Mouse (Mus musculus) heart, embryonic 10.5 days (tissue): ENCODE measurements around the gene Ms4a6b. TPM values are rescaled to one million over a fixed set of nuclear protein-coding genes. Genes with fewer than 3 reads are reported as not detected.
"Not testable (repeated sequence)": the region's sequence is repeated elsewhere in the genome, so short reads cannot be mapped to it uniquely, and the experiment has no call there.

Experiments
- DNase-seq: peaks from one replicate; pipeline ENCODE4 v3.0.0-alpha.2; 2017; ENCODE audit warnings: low spot score
- H3K27ac ChIP-seq: fragments of 300-500 bp; sonication (generic); 2 replicates; pipeline ENCODE4 v1.5.1; 2016; ENCODE audit warnings: mild to moderate bottlenecking
- H3K27me3 ChIP-seq: fragments of 300-500 bp; sonication (generic); 2 replicates; pipeline ENCODE4 v1.6.1; 2016; ENCODE audit warnings: mild to moderate bottlenecking; ENCODE audit not compliant: poor library complexity, insufficient read depth, severe bottlenecking
- H3K36me3 ChIP-seq: fragments of 300-500 bp; sonication (generic); 2 replicates; pipeline ENCODE4 v1.6.1; 2016; ENCODE audit warnings: mild to moderate bottlenecking, moderate library complexity
- H3K4me1 ChIP-seq: fragments of 300-500 bp; sonication (generic); 2 replicates; pipeline ENCODE4 v1.6.1; 2016; ENCODE audit warnings: mild to moderate bottlenecking
- H3K4me3 ChIP-seq: fragments of 300-500 bp; sonication (generic); 2 replicates; pipeline ENCODE4 v1.5.1; 2016; ENCODE audit warnings: mild to moderate bottlenecking, moderate library complexity
- H3K9me3 ChIP-seq: fragments of 300-500 bp; sonication (generic); 2 replicates; pipeline ENCODE4 v1.6.1; 2016; ENCODE audit warnings: mild to moderate bottlenecking, moderate library complexity
- WGBS: fragments of 180-500 bp; shearing (Covaris S2); methylation state at CpG from one replicate; pipeline ENCODE4 v1.1.7; 2016; 5-methylcytosine and 5-hydroxymethylcytosine counted together
- polyA plus RNA-seq: library from polyadenylated mRNA; unstranded; fragments of >200 nt; fragmentation: Nextera tagmentation; extraction: Ambion mirVana; gene quantifications from 2 replicates; pipeline ENCODE4 v1.2.1, GENCODE M21; 2016

The Ms4a6b gene
- polyA plus RNA-seq, 1 experiment from 2014 or later = 0.72 TPM

- H3K27ac ChIP-seq, H3K27me3 ChIP-seq, H3K36me3 ChIP-seq, DNase-seq, H3K4me1 ChIP-seq, H3K9me3 ChIP-seq, H3K4me3 ChIP-seq: not testable (repeated sequence)
- 91% methylated on average over 1 of the region's 1 CpGs for WGBS
Measured at GRCm38 (mm10) chr19:11540166-11540821, 24.0 kb downstream of the Ms4a6b start.

DNA sequence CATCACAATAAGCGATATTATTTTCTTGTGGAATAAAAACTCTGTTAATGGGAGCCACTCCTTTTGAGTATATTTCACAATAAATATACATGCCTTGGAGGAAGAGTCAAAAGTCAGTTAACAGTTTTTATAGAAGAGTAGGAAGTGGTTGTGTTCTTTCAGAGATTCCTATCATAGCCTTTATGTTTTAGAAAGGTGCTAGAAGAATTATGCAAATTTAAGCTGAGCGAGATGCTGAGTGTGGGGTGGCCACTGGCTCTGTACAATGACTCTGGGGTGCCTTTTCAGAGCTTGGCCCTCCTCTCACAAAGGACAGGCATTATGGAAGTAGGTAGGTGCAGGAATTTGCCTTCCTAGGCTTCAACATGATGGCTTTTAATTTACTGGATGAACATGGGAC, 28.1 kb downstream of the Ms4a6b start:
- not testable (repeated sequence) for H3K4me1 ChIP-seq, H3K27me3 ChIP-seq, H3K4me3 ChIP-seq, DNase-seq, H3K36me3 ChIP-seq, H3K27ac ChIP-seq, H3K9me3 ChIP-seq
- 79% methylated on average over 2 of the region's 2 CpGs for WGBS

GRCm38 (mm10) chr19:11547911-11548310, 31.6 kb downstream of the Ms4a6b start:
- H3K36me3 ChIP-seq = no peaks in the 10 kb centered on the region
- no peak for DNase-seq

GRCm38 (mm10) chr19:11554726-11555125, 38.4 kb downstream of the Ms4a6b start:
- H3K4me1 ChIP-seq = no peaks in the 10 kb centered on the region
- 88% methylated on average over 5 of the region's 5 CpGs for WGBS

More at GRCm38 (mm10) chr19:11547911-11548310, 31.6 kb downstream of the Ms4a6b start:
- Histone ChIP-seq H3K27ac (no peak overlapping the region), H3K9me3 (no peaks in the 10 kb centered on the region), H3K4me3 (no peak overlapping the region), H3K27me3 (no peaks in the 10 kb centered on the region), H3K4me1 (no peaks in the 10 kb centered on the region)

DNA sequence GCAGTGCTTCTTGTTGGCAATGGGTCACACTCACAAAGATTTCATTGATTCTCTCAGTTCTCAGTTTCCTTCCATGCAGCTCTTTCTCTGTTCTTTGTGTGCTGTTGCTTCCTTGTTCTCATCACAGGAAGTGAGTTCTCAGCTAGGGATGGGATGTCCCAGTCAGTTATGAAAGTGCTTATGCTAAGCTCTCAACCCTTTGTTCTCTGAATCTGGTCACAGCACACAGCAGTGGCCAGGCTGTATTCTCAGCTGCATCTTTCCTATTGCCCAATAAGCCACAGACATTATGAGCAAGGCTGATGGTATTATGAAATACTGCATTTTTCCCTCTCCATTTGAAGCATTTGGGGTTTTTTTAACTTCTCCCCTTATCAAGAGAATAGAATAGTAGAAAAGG, 43.2 kb downstream of the Ms4a6b start:
- not testable (repeated sequence) for H3K4me1 ChIP-seq, H3K36me3 ChIP-seq, H3K27ac ChIP-seq, DNase-seq, H3K9me3 ChIP-seq, H3K4me3 ChIP-seq, H3K27me3 ChIP-seq

More at GRCm38 (mm10) chr19:11554726-11555125, 38.4 kb downstream of the Ms4a6b start:
- Histone ChIP-seq H3K27ac (no peak overlapping the region), H3K36me3 (no peaks in the 10 kb centered on the region), H3K9me3 (no peaks in the 10 kb centered on the region), H3K4me3 (no peak overlapping the region), H3K27me3 (no peaks in the 10 kb centered on the region)
- no peak for DNase-seq

- 86% methylated on average over 8 of the region's 8 CpGs for WGBS
- Histone ChIP-seq H3K9me3 (no peaks in the 10 kb centered on the region), H3K27ac (no peak overlapping the region), H3K27me3 (no peaks in the 10 kb centered on the region), H3K4me3 (no peak overlapping the region), H3K4me1 (no peaks in the 10 kb centered on the region), H3K36me3 (no peaks in the 10 kb centered on the region)
- DNase-seq = no peak
Measured at GRCm38 (mm10) chr19:11574965-11575364, 58.7 kb downstream of the Ms4a6b start.

Other genes starting within 250 kb of the Ms4a6b start
- not detected in 2 replicates for gene Ms4a5, start 232.6 kb upstream of the Ms4a6b start, polyA plus RNA-seq
- not detected in 2 replicates for gene Ms4a14, start 202.1 kb upstream of the Ms4a6b start, polyA plus RNA-seq
- gene Ms4a7, start 180.4 kb upstream of the Ms4a6b start, polyA plus RNA-seq = not detected in 2 replicates
- gene Ms4a4a, start 141.0 kb upstream of the Ms4a6b start, polyA plus RNA-seq = 0.17 and 0.33 TPM in 2 replicates
- not detected in 2 replicates for gene Ms4a4c, start 111.7 kb upstream of the Ms4a6b start, polyA plus RNA-seq
- not detected in 2 replicates for gene Ms4a4b, start 73.0 kb upstream of the Ms4a6b start, polyA plus RNA-seq
- gene Ms4a6c, start 47.1 kb upstream of the Ms4a6b start, polyA plus RNA-seq = 0.49 TPM in 1 of 2 replicates, not detected in the other
- not detected in 2 replicates for gene Gm8369, start 30.6 kb upstream of the Ms4a6b start, polyA plus RNA-seq
- gene Ms4a4d, start 20.3 kb downstream of the Ms4a6b start, polyA plus RNA-seq = 1.0 and 1.1 TPM in 2 replicates
- gene Ms4a6d, start 88.3 kb downstream of the Ms4a6b start, polyA plus RNA-seq = 0.41 and 0.48 TPM in 2 replicates
- 0.16 and 0.31 TPM in 2 replicates for gene Ms4a2, start 107.2 kb downstream of the Ms4a6b start, polyA plus RNA-seq
- gene Ms4a3, start 124.3 kb downstream of the Ms4a6b start, polyA plus RNA-seq = not detected in 2 replicates
- not detected in 2 replicates for gene Oosp2, start 144.0 kb downstream of the Ms4a6b start, polyA plus RNA-seq
- gene Oosp1, start 174.6 kb downstream of the Ms4a6b start, polyA plus RNA-seq = not detected in 2 replicates
- not detected in 2 replicates for gene Oosp3, start 180.5 kb downstream of the Ms4a6b start, polyA plus RNA-seq
- not detected in 2 replicates for gene Gif, start 231.0 kb downstream of the Ms4a6b start, polyA plus RNA-seq